Mouse (Mus musculus) brain, embryonic 14.5 days (tissue): ENCODE measurements around the gene Crybg3. TPM values are rescaled to one million over a fixed set of nuclear protein-coding genes. Genes with fewer than 3 reads are reported as not detected.

Experiments used
- DNase-seq: peaks from one replicate; pipeline ENCODE4 v3.0.0-alpha.2; 2011; ENCODE audit warnings: low read depth
- CTCF ChIP-seq: fragments of 200-500 bp; IDR thresholded peaks from 2 replicates; pipeline ENCODE4 v1.5.1; 2012; ENCODE audit warnings: inconsistent platforms, mild to moderate bottlenecking, moderate library complexity, borderline replicate concordance; ENCODE audit not compliant: insufficient read depth, insufficient read length; ENCODE audit errors: extremely low read depth
- POLR2A ChIP-seq: fragments of 200-500 bp; IDR thresholded peaks from 2 replicates; pipeline ENCODE4 v1.6.1; 2012; ENCODE audit warnings: mild to moderate bottlenecking, inconsistent platforms, borderline replicate concordance; ENCODE audit not compliant: poor library complexity, insufficient read depth, insufficient read length, severe bottlenecking; ENCODE audit errors: extremely low read depth
- polyA plus RNA-seq: library from polyadenylated mRNA; depleted of rRNA; stranded (reverse); fragments of >200 nt; gene quantifications from 2 replicates; pipeline ENCODE4 v1.2.3, GENCODE M21; 2012

The Crybg3 gene
- polyA plus RNA-seq, 1 experiment = 4.7 TPM

DNA sequence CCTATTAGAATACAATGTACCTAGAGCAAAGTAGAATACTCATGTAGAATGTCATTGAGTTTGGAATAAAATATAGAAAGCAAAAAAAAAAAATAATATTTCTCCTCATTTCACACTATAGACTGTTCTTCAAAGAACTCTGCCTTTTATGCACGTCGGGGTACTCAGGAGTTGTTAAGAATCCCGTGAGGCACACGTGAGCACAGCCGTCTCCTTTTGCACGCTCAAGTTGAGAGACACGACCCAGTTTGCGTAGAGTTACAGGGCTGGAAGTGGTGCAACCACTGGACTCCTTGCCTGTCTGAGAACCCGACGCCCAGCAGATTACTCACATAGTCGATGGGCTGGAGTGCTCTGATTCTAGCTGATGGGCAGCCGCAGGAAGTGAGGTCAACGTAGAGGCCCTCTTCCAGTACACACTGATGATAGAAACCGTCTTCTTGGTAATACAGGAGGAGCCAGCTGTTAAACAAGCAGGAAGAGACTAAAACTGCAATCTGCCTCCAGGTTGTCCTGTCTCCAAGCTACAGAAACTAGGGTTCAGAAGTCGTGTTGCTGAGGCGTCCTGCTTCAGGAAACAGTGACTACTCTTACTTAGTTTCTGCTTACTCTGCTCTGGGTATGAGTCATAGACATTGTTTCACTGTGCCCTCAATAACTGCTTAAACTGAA, 78.9 kb downstream of the Crybg3 start:
- DNase-seq = no peak
- TF ChIP-seq POLR2A (no peak), CTCF (no peak)

DNA sequence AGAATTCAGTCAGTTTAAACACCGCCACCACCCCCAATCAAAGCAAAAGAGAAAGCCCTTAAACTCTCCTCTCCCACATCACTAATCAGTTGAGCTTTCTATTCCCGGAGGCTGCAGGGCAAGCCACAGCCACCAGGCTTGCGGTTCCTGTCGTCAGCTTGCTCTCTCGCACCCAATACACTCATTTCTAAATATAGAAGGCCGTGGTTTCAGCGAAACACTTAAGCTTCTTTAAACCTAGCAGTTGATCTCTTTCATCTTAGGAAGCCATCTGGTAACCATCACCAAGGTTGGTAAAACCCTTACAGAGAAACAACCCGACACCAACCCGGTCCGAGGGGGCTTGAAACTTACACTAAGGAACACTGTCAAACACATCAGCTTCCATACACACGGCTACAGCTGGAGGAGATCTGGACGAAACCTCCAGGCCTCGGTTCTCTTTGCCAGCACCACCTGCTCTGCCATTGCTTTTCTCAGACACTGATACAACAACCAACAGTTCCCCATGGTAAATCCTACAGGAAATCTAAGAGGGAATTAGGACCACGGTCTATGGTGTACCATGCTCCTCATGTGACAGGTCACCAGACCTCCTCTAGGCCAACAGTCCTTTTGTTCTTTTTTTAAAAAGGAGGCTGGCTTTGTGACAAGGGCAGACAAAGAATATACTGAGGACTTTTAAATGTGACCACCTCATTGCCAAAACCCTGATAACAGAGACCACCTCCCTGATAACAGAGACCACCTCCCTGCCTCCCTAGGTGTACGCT, 83.1 kb downstream of the Crybg3 start:
- no peak for TF ChIP-seq CTCF
- TF ChIP-seq POLR2A = no peak
- no peak for DNase-seq

DNA sequence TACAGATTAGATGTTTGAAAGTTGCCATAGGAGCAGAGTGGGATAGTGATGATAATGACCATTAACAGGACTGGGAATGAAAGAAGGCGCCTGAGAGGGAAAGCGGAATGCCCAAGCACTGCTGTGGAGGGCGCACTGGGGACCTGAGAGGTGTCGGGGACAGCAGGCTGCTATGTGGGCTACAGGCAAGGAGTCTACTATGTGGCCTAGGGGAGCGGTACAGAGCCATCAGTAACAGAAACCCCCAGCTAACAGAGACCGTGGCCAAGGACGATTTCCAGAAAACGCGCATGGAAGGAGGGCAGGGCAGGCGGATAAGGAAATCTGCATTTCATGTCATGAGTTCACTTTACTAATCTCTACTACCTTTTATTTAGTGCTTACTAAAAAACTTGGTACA, 83.8 kb downstream of the Crybg3 start:
- no peak for DNase-seq
- TF ChIP-seq POLR2A (no peak), CTCF (no peak)

- DNase-seq = no peak
- TF ChIP-seq CTCF (no peak), POLR2A (no peak)
Measured at GRCm38 (mm10) chr16:59515169-59515568, 85.6 kb downstream of the Crybg3 start.

GRCm38 (mm10) chr16:59509830-59510229, 90.9 kb downstream of the Crybg3 start:
- no peak for DNase-seq
- TF ChIP-seq CTCF (no peak), POLR2A (no peak)

- TF ChIP-seq CTCF (no peak), POLR2A (no peak)
- DNase-seq = no peak
Measured at GRCm38 (mm10) chr16:59499180-59499579, 101.6 kb downstream of the Crybg3 start.

DNA sequence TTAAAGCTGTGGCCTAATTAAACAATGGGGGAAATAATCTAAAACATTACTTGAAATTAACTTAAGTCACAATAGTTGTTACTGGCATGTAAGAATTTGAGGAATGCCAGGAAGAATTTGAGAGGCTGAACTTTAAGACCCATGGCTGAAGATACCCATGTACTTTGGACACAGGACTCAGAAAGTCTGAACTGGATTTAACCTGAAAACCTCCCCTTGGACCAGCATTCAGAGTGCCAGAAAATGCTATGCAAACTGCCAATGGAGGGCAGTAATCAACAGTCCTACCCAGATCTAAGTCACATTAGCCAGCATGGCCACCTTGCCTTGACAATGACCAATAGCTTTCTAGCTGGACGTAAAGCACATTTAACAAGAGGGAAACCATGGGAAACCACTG, 102.8 kb downstream of the Crybg3 start:
- no peak for DNase-seq
- TF ChIP-seq CTCF = no peak
- TF ChIP-seq POLR2A = no peak

- DNase-seq = no peak
- TF ChIP-seq CTCF (no peak), POLR2A (no peak)
Measured at GRCm38 (mm10) chr16:59493199-59493598, 107.6 kb downstream of the Crybg3 start.

- TF ChIP-seq POLR2A = no peak
- no peak for TF ChIP-seq CTCF
- DNase-seq = no peak
Measured at GRCm38 (mm10) chr16:59487975-59488548, 112.7 kb downstream of the Crybg3 start.

GRCm38 (mm10) chr16:59487239-59487638, 113.5 kb downstream of the Crybg3 start:
- TF ChIP-seq POLR2A (no peak), CTCF (no peak)

DNA sequence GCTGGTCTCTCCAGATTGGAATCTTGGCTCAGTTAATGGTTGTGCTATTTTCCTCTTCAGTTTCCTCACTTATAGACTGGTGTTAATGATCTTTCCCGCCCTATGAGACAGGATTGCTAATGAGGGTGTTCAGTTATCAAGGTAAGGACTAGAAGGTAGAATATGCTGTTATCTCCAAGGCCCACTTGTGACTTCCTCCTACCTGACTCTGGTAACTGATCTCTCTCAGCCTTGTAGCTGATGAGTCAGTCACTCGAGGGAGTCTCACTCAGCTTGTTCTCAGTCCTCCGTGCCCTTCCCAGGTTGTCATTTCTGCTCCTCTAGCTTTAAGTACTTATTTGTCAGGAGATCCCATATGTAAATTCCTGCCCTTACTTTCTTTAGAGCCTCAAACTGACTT, 122.8 kb downstream of the Crybg3 start:
- TF ChIP-seq CTCF (no peak), POLR2A (no peak)
- no peak for DNase-seq

More at GRCm38 (mm10) chr16:59487239-59487638, 113.5 kb downstream of the Crybg3 start:
- no peak for DNase-seq
